Mouse (Mus musculus) MEL-GATA-1-ER (cell line): Measurements from ENCODE around the gene Spred2.
"Not testable (repeated sequence)": the region's sequence is repeated elsewhere in the genome, so short reads cannot be mapped to it uniquely, and the experiment has no call there.

ENCODE experiments used
- DNase-seq: peaks from one replicate; pipeline ENCODE4 v3.0.0-alpha.2; 2012; ENCODE audit warnings: low read depth; ENCODE audit errors: extremely low read depth

Spred2 gene

DNA sequence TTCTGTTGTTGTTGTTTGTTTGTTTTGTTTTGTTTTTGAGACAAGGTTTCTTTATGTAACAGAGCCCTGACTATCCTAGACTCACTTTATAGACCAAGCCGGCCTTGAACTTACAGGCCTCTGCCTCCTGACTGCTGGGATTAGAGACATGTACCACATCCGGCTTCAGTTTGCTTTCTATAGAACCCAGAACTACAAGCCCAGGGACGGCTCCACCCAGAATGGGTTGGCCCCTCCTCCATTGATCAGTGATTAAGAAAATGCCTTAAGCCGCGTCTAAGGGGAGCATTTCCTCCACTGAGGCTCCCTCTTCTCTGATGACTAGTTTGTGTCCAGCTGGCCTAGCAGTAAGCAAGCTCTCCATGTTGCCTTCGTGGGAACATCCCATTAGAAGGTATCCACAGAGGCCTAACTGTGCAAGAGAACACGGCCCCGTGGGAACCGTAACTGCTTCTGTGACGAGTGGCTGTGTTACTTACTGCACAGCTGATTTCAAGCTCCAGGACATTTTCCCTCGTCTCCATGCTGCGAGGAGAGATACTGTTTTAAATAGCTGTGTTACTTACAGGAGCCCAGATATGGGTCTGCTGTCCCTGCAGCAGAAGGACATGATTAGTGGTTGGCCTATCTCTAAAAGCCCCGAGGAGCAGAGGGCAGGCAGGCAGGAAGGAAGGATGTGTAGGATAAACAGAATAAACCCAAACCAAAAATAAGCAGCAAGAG is 128.8 kb downstream of the Spred2 start:
- DNase-seq = peak; percentile 58

DNA sequence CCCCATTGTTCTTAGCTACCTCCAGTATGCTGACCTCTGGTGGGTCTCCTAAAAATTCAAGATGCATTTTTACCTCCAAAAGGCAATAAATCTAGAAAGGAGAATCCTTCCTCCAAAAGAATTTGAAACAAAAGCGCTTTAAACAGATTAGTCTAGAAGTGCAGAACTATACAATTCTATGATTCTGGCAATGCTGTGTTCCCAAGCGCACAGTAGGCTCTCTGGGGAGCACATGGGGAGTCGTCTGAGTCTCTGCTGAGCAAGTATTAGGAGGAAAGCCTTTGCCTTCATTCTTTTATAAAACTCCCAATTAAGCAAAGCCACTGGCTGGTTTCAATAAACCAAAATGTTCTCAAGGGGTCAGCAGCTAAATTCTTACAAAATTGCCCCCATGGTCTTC is 129.8 kb downstream of the Spred2 start:
- DNase-seq = no peak

DNA sequence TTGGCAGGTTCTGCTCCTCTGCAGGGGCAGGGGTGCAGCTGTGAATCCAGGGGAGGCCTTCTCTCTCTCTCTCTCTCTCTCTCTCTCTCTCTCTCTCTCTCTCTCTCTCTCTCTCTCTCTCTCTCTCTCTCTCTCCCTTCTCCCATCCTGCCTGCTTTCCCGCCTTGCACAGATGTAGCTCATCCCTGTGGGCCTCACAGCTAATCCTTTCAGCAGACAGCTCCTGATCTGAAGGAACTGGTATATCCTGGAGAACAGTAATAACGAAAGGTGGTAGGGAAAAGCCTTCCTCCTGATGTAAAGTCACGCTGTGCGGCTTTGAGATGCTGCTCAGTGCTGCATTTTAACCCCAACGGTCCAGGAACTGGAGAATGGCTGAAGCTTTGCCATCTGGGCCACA is 130.4 kb downstream of the Spred2 start:
- DNase-seq = no peak

DNA sequence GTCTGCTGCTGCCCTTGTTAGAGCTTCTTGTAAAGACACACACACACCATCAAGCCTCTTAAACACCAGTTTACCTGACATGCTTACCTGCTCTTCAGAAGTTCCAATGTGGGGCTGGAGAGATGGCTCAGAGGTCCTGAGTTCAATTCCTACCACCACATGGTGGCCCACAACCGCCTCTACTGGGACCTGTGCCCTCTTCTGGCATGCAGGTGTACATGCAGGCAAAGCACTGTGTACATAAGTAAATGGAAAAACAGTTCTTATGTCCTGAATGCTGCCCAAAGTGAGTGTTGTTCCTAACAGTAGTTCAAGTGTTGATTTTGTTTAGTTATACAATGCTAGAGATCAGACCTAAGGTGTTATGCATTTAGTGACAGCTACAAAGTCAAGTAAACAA is 132.0 kb downstream of the Spred2 start:
- no peak for DNase-seq

DNA sequence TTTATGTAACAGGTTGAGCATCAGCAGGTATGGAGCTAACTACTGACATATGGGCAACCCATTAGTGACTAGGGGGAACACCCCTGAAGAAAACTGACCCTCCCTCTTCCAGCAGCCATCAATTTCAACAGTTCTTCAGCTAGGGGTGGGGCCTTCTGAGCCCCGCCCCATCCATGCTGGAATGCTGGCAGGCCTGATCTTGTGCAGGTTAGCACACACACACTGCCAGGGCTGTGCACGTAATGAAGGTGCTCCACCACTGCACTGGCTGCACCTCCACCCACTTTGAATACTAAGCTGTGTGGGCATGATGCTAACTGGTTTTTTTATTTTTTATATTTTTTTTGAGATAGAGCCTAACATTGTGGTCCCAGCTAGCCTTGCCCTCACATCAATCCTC is 133.3 kb downstream of the Spred2 start:
- DNase-seq = no peak

DNA sequence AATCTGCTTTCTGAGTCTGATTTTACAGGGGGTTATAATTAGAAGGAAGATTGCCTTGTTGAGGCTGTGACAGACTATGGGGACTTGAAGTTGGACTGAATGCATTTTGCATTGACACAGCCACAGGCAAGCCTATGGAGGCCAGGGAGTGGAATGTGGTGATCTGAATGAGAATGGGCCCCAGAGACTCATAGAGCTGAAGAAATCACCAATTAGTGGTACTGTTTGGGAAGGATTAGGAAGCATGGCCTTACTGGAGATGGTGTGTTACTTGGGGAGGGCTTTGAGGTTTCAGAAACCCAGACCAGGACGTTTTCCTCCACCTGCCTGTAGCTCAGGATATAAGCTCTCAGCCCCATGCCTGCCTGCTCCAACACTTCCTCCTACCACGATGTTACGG is 135.6 kb downstream of the Spred2 start:
- DNase-seq = no peak

DNA sequence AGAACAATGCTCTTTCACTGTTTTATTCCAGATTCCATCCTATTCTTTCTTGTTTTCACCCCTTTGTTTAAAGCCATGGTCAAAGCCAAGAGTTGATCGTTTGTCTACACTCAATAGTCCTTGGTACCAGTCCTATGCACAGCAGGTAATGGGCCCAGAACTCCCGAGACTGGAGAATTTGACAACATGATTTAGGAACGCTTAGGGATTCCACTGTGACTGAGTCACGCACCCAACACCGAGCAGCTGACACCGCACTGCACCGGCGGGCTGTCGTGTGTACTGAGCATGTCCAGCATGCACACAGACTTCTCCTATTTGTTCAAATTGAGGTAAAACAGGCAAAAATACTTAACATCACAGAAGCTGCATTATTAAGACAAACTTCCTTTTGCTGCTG is 138.6 kb downstream of the Spred2 start:
- DNase-seq = not testable (repeated sequence)

DNA sequence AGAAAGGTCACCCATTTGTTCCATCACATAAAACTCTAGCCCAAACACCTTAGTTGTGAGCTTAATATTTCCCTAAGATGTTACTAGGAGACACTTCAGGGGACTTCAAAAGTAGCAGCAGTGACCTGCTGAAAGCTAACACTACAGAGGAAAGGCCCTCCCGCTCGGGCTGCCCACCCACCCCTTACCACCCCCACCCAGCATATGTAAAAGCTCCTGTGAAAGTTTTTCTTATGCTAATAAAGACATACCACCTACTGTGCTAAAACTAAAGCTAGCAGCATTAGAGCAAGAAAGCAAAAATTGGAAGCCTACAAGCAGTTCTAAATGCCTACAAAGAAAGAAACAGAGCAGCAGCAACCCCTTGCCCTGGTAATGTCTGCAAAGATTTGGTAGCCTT is 139.9 kb downstream of the Spred2 start:
- not testable (repeated sequence) for DNase-seq

DNA sequence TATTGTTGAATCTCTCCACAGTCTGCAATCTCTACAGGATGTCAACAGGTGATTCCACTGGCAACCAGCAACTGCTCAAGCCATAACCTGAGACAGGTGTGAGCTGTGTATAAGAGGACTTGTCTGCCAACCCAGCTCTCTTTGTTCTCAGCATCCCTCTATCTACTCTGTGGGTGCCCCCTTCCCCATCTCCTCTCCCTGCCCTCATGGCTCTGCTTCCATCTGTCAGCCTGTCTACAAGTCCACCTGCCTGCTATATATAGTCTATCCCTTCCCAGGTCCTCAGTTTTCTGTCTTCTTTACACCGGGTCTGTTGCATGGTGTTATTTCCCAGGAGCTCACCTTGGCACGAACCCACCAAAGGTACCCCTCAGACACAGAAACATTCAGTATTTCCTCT is 140.8 kb downstream of the Spred2 start:
- no peak for DNase-seq

DNA sequence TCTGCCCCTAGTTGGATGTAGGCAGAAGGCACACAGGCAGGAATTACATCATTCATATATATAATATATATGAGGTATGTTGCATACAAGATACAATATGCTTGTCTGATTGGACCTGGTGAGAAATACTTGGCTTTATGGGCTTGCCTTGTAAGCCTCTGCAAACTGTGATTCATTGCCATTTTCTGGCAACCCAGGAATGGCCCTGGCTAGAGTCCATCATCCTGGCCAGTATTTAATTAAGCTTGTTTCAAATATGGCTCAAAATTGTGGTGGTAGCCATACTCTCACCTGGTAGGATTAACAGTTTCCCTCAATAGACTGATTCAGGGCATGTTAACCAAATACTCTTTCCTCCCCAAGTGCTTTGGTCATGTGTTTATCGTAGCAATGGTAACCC is 141.9 kb downstream of the Spred2 start:
- no peak for DNase-seq

DNA sequence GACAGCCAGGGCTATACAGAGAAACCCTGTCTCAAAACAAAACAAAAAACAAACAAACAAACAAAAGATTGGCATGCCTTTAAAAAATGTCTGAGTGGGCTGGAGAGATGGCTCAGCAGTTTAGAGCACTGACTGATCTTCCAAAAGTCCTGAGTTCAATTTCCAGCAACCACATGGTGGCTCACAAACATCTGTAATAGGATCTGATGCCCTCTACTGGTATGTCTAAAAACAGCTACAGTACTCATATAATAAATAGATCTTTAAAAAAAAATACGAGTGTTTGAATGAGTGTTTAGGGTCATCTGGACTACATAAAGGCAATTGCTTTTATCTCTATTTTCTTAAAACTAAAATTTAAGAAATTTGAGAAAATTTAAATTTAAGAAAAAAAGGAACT is 143.3 kb downstream of the Spred2 start:
- no peak for DNase-seq

DNA sequence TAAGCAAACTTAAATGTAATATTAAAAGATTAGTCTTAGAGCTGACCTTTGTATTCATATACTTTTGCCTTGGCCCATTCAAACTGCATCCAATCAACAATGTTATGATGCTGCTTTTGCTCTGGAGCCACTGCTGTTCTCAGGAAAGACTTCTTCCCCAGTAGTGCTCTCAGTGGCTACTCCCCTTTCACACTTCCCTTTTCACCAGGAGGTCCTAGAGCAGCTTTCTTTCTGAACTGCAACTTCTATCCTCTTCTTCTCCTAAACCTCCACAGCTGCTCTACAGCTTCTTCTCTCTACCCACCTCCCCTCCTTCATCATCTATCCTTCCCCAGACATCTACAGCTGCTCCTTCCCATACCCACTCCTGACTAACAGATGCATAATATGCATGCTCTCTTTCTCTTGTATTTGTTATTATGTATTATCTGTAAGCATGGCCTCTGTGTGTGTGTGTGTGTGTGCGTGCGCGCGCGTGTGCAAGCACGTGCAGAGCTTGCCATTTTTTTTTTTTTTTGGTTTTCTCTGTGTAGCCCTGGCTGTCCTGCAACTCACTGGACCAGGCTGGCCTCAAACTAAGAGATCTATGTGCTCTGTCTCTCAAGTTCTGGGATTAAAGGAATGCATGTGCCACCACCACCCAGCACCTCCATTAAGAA is 144.3 kb downstream of the Spred2 start:
- DNase-seq = peak; percentile 19

DNA sequence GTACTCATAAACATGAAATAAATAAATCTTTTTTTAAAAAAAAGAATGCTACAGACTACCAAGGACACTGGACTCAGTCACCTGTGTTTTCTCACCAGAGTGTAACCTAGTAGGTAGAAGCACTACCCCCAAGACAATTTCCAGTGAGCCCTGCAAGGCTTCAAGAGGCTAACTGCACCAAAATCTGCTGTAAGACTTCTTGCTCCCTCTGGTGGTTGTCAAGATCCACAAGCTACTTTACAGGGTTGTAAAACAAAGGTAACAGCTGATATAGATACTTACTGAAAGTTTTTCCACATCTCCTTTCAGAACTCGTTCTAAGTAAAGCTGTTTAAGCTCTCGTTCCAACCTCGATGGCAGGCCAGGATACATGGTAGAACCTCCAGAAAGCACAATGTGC is 148.0 kb downstream of the Spred2 start:
- DNase-seq = no peak

DNA sequence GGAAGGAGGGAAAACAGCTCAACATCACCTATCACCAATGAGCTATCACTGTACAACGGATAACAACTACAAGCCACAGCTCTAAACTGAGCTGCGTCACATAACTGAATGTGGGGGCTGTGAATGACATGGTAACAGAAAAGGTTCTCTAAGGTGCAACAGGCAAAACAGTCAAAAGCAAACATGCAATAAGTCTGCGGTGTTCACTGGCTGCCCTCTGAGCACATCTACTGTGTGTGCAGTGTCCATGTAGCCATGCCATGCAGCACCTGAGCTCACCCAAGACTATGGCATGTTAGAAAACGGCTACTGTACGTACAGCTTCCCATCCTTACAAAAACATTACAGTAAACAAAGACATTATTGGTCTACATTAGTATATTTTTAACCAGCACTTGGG is 148.7 kb downstream of the Spred2 start:
- DNase-seq = no peak
